Mouse (Mus musculus): ENCODE results near the gene Cerkl. TPM values are rescaled to one million over a fixed set of nuclear protein-coding genes. Genes with fewer than 3 reads are reported as not detected.

Gene Cerkl
- not detected in 2 replicates for polyA plus RNA-seq (2012; ENCODE audit: insufficient read depth, insufficient read length, low replicate concordance, missing spikeins)

GRCm38 (mm10) chr2:79456575-79457349 lies at the start of gene Cerkl, which contains the start of gene Neurod1:
Cerkl (minus strand) TSS chr2:79456785.
Neurod1 (minus strand) TSS chr2:79456751.
- peaks cover 19% of the 10 kb centered on the region for H3K4me1 ChIP-seq (ENCODE audit: control insufficient read depth, insufficient read depth, low read length)
- H3K4me3 ChIP-seq (ENCODE audit: insufficient read depth, low read depth, low read length) = no peak within 1 kb of the TSS
- WGBS = 3% methylated on average over 42 of the region's 42 CpGs
- H3K27ac ChIP-seq (ENCODE audit: insufficient read depth, low read depth, low read length) = no peak within 1 kb of the TSS
- no peak for TF ChIP-seq CTCF (IDR thresholded peaks at IDR 0.05; ENCODE audit: insufficient read depth, low read depth, low read length)
- TF ChIP-seq POLR2A (IDR thresholded peaks at IDR 0.05; ENCODE audit: insufficient read depth, low read depth, low read length) = no peak

GRCm38 (mm10) chr2:79498990-79499755 lies 42.6 kb upstream of the Cerkl start:
- 18% methylated on average over 10 of the region's 10 CpGs for WGBS
- Histone ChIP-seq H3K4me3 (ENCODE audit: insufficient read depth, low read depth, low read length) (no peak overlapping the region), H3K4me1 (ENCODE audit: control insufficient read depth, insufficient read depth, low read length) (no peaks in the 10 kb centered on the region), H3K27ac (ENCODE audit: insufficient read depth, low read depth, low read length) (no peak overlapping the region)
- TF ChIP-seq POLR2A (IDR thresholded peaks at IDR 0.05; ENCODE audit: insufficient read depth, low read depth, low read length) = no peak
- peak; percentile 75 for TF ChIP-seq CTCF (IDR thresholded peaks at IDR 0.05; ENCODE audit: insufficient read depth, low read depth, low read length)

- no peak overlapping the region for H3K27ac ChIP-seq (ENCODE audit: insufficient read depth, low read depth, low read length)
- TF ChIP-seq POLR2A (IDR thresholded peaks at IDR 0.05; ENCODE audit: insufficient read depth, low read depth, low read length) (no peak), CTCF (IDR thresholded peaks at IDR 0.05; ENCODE audit: insufficient read depth, low read depth, low read length) (no peak)
- H3K4me3 ChIP-seq (ENCODE audit: insufficient read depth, low read depth, low read length) = no peak overlapping the region
- no peaks in the 10 kb centered on the region for H3K4me1 ChIP-seq (ENCODE audit: control insufficient read depth, insufficient read depth, low read length)
- WGBS = 77% methylated on average over 3 of the region's 3 CpGs
Measured at GRCm38 (mm10) chr2:79485127-79485526, 28.5 kb upstream of the Cerkl start.

GRCm38 (mm10) chr2:79482511-79482910 lies 25.9 kb upstream of the Cerkl start:
- H3K4me1 ChIP-seq (ENCODE audit: control insufficient read depth, insufficient read depth, low read length) = no peaks in the 10 kb centered on the region
- 95% methylated on average over 2 of the region's 2 CpGs for WGBS

GRCm38 (mm10) chr2:79462411-79462810 lies 5.8 kb upstream of the Cerkl start:
- peaks cover 7% of the 10 kb centered on the region; the same call in 1 of the 2 replicates for H3K4me1 ChIP-seq (ENCODE audit: control insufficient read depth, insufficient read depth, low read length)
- 90% methylated on average over 4 of the region's 4 CpGs for WGBS
- H3K27ac ChIP-seq (ENCODE audit: insufficient read depth, low read depth, low read length) = no peak overlapping the region
- H3K4me3 ChIP-seq (ENCODE audit: insufficient read depth, low read depth, low read length) = no peak overlapping the region
- TF ChIP-seq POLR2A (IDR thresholded peaks at IDR 0.05; ENCODE audit: insufficient read depth, low read depth, low read length) = no peak

More at GRCm38 (mm10) chr2:79482511-79482910, 25.9 kb upstream of the Cerkl start:
- Histone ChIP-seq H3K4me3 (ENCODE audit: insufficient read depth, low read depth, low read length) (no peak overlapping the region), H3K27ac (ENCODE audit: insufficient read depth, low read depth, low read length) (no peak overlapping the region)
- TF ChIP-seq CTCF (IDR thresholded peaks at IDR 0.05; ENCODE audit: insufficient read depth, low read depth, low read length) (no peak), POLR2A (IDR thresholded peaks at IDR 0.05; ENCODE audit: insufficient read depth, low read depth, low read length) (no peak)

- H3K4me3 ChIP-seq (ENCODE audit: insufficient read depth, low read depth, low read length) = no peak overlapping the region
- H3K27ac ChIP-seq (ENCODE audit: insufficient read depth, low read depth, low read length) = no peak overlapping the region
- 74% methylated on average over 2 of the region's 2 CpGs for WGBS
- TF ChIP-seq CTCF (IDR thresholded peaks at IDR 0.05; ENCODE audit: insufficient read depth, low read depth, low read length) (no peak), POLR2A (IDR thresholded peaks at IDR 0.05; ENCODE audit: insufficient read depth, low read depth, low read length) (no peak)
- H3K4me1 ChIP-seq (ENCODE audit: control insufficient read depth, insufficient read depth, low read length) = peaks cover 7% of the 10 kb centered on the region; the same call in 1 of the 2 replicates
Measured at GRCm38 (mm10) chr2:79461861-79462260, 5.3 kb upstream of the Cerkl start.

GRCm38 (mm10) chr2:79460586-79460985 lies 4.0 kb upstream of the Cerkl start:
- no peak overlapping the region for H3K4me3 ChIP-seq (ENCODE audit: insufficient read depth, low read depth, low read length)
- 25% methylated on average over 2 of the region's 2 CpGs for WGBS

GRCm38 (mm10) chr2:79460107-79460506 lies 3.5 kb upstream of the Cerkl start:
- H3K4me3 ChIP-seq (ENCODE audit: insufficient read depth, low read depth, low read length) = no peak overlapping the region
- TF ChIP-seq CTCF (IDR thresholded peaks at IDR 0.05; ENCODE audit: insufficient read depth, low read depth, low read length) (no peak), POLR2A (IDR thresholded peaks at IDR 0.05; ENCODE audit: insufficient read depth, low read depth, low read length) (no peak)

More at GRCm38 (mm10) chr2:79460586-79460985, 4.0 kb upstream of the Cerkl start:
- H3K4me1 ChIP-seq (ENCODE audit: control insufficient read depth, insufficient read depth, low read length) = peaks cover 11% of the 10 kb centered on the region; the same call in 1 of the 2 replicates
- TF ChIP-seq CTCF (IDR thresholded peaks at IDR 0.05; ENCODE audit: insufficient read depth, low read depth, low read length) (no peak), POLR2A (IDR thresholded peaks at IDR 0.05; ENCODE audit: insufficient read depth, low read depth, low read length) (no peak)
- no peak overlapping the region for H3K27ac ChIP-seq (ENCODE audit: insufficient read depth, low read depth, low read length)

More at GRCm38 (mm10) chr2:79460107-79460506, 3.5 kb upstream of the Cerkl start:
- peaks cover 11% of the 10 kb centered on the region; the same call in 1 of the 2 replicates for H3K4me1 ChIP-seq (ENCODE audit: control insufficient read depth, insufficient read depth, low read length)
- H3K27ac ChIP-seq (ENCODE audit: insufficient read depth, low read depth, low read length) = no peak overlapping the region
- 10% methylated on average over 14 of the region's 14 CpGs for WGBS

All from olfactory bulb, adult 2 months (tissue).